ENCODE assay signal across 14 mouse cellular contexts in genomic region chr6:17309260-17309659, GRCm38 (mm10). TPM values are rescaled to one million over a fixed set of nuclear protein-coding genes. Genes with fewer than 3 reads are reported as not detected.
DNase-seq lines count a peak whose midpoint lies in the region; ATAC-seq lines count a peak whose summit lies in the region.
"Had no signal": no experiment of that assay in that cellular context is flagged by ENCODE, and none has a peak within 500 bp of the region (broad histone marks: within the 10 kb centered on the region; RNA-seq: fewer than 3 reads in every experiment).

No protein-coding gene starts in this region.

- no peaks in the 10 kb centered on the region for H3K27me3 ChIP-seq in lung, embryonic 15.5 days
- H3K27me3 ChIP-seq in embryonic facial prominence, embryonic 15.5 days = no peaks in the 10 kb centered on the region
- H3K27me3 ChIP-seq in stomach, embryonic 15.5 days (replicated peaks) = 0 out of 2 replicates have a peak, but pooled peaks cover 5% of the 10 kb centered on the region
- peaks cover 12% of the 10 kb centered on the region for H3K27me3 ChIP-seq in hindbrain, embryonic 11.5 days (ENCODE audit: control insufficient read depth, insufficient read depth, low read length)

- peak overlapping the region; percentile 56 for H3K4me3 ChIP-seq in lung, embryonic 15.5 days
- peak overlapping the region; percentile 58; the same call in 1 of the 2 replicates for H3K4me3 ChIP-seq in embryonic facial prominence, embryonic 15.5 days (replicated peaks)
- peak overlapping the region; percentile 56; the same call in 1 of the 2 replicates for H3K4me3 ChIP-seq in stomach, embryonic 15.5 days (replicated peaks)
- H3K4me3 ChIP-seq in hindbrain, embryonic 11.5 days (ENCODE audit: low read depth, low read length) = no peak overlapping the region
- H3K4me3 ChIP-seq: embryonic facial prominence, embryonic 12.5 days had no signal

- peaks cover 20% of the 10 kb centered on the region for H3K4me1 ChIP-seq in lung, embryonic 15.5 days
- H3K4me1 ChIP-seq in embryonic facial prominence, embryonic 15.5 days = peaks cover 24% of the 10 kb centered on the region
- peaks cover 9% of the 10 kb centered on the region for H3K4me1 ChIP-seq in stomach, embryonic 15.5 days
- H3K4me1 ChIP-seq in hindbrain, embryonic 11.5 days (replicated peaks; ENCODE audit: control insufficient read depth, insufficient read depth, low read length) = 0 out of 2 replicates have a peak, but pooled peaks cover 5% of the 10 kb centered on the region

- H3K27ac ChIP-seq in lung, embryonic 15.5 days = no peak overlapping the region
- H3K27ac ChIP-seq in embryonic facial prominence, embryonic 15.5 days (replicated peaks) = no peak overlapping the region
- H3K27ac ChIP-seq in stomach, embryonic 15.5 days = no peak overlapping the region
- no peak overlapping the region for H3K27ac ChIP-seq in hindbrain, embryonic 11.5 days (ENCODE audit: low read depth, low read length)
- H3K27ac ChIP-seq: embryonic facial prominence, embryonic 12.5 days had no signal

- 67% methylated on average over 2 of the region's 2 CpGs for WGBS in lung, embryonic 15.5 days
- WGBS in embryonic facial prominence, embryonic 15.5 days = 56% methylated on average over 2 of the region's 2 CpGs
- WGBS in stomach, embryonic 15.5 days = 71% methylated on average over 2 of the region's 2 CpGs
- 81% methylated on average over 2 of the region's 2 CpGs for WGBS in hindbrain, embryonic 11.5 days

- no peak for ATAC-seq in lung, embryonic 15.5 days (ENCODE audit: borderline replicate concordance, extremely low read depth, low FRiP score, low TSS enrichment)
- ATAC-seq in embryonic facial prominence, embryonic 15.5 days (ENCODE audit: insufficient number of reproducible peaks, low FRiP score, low TSS enrichment, low read depth) = no peak
- ATAC-seq in stomach, embryonic 15.5 days (ENCODE audit: insufficient read depth, low FRiP score, low read depth) = no peak
- ATAC-seq in hindbrain, embryonic 11.5 days (ENCODE audit: low FRiP score) = no peak
- ATAC-seq: activated CD4-positive, CD25-positive, alpha-beta regulatory T cell, adult 4 months; inflammation-experienced regulatory T-cells, adult 6 months had no signal

- H3K9me3 ChIP-seq in lung, embryonic 15.5 days = no peaks in the 10 kb centered on the region
- no peaks in the 10 kb centered on the region for H3K9me3 ChIP-seq in embryonic facial prominence, embryonic 15.5 days (replicated peaks)
- H3K9me3 ChIP-seq in stomach, embryonic 15.5 days = no peaks in the 10 kb centered on the region
- H3K9me3 ChIP-seq in hindbrain, embryonic 11.5 days (ENCODE audit: control insufficient read depth, low read length) = no peaks in the 10 kb centered on the region
- H3K9me3 ChIP-seq: embryonic facial prominence, embryonic 12.5 days had no signal

- peak; percentile 11 to 13 for DNase-seq in gastrocnemius, adult 8-10 months (ENCODE audit: low spot score in 2 of 2)
- DNase-seq in gastrocnemius, postnatal 10 days = no peak
- DNase-seq in lung, postnatal 4 days = no peak
- DNase-seq in cerebellum, postnatal 10 days = no peak
- DNase-seq in hindbrain, embryonic 11.5 days (ENCODE audit: low spot score) = no peak
- DNase-seq: cerebellum, adult 18-20 months; layer of hippocampus, adult 9-11 months had no signal

- H3K36me3 ChIP-seq in lung, embryonic 15.5 days = no peaks in the 10 kb centered on the region
- no peaks in the 10 kb centered on the region for H3K36me3 ChIP-seq in embryonic facial prominence, embryonic 15.5 days
- H3K36me3 ChIP-seq in stomach, embryonic 15.5 days = no peaks in the 10 kb centered on the region
- H3K36me3 ChIP-seq in hindbrain, embryonic 11.5 days (ENCODE audit: control insufficient read depth, insufficient read depth, low read length) = no peaks in the 10 kb centered on the region
- H3K36me3 ChIP-seq: embryonic facial prominence, embryonic 12.5 days had no signal

- H3K9ac ChIP-seq in lung, embryonic 15.5 days = no peak overlapping the region
- no peak overlapping the region for H3K9ac ChIP-seq in embryonic facial prominence, embryonic 15.5 days
- H3K9ac ChIP-seq in stomach, embryonic 15.5 days = no peak overlapping the region
- H3K9ac ChIP-seq in hindbrain, embryonic 11.5 days (ENCODE audit: low read depth, low read length) = no peak overlapping the region
- H3K9ac ChIP-seq: embryonic facial prominence, embryonic 12.5 days had no signal

- H3K4me2 ChIP-seq in lung, embryonic 15.5 days = peak overlapping the region; percentile 89
- H3K4me2 ChIP-seq in embryonic facial prominence, embryonic 15.5 days (replicated peaks) = peak overlapping the region; percentile 86; the same call in 1 of the 2 replicates
- peak overlapping the region; percentile 92 for H3K4me2 ChIP-seq in stomach, embryonic 15.5 days
- no peak overlapping the region for H3K4me2 ChIP-seq in hindbrain, embryonic 11.5 days (replicated peaks; ENCODE audit: low read depth, low read length)
- H3K4me2 ChIP-seq: embryonic facial prominence, embryonic 12.5 days had no signal

RNA-seq across cellular contexts. Expression of gene Cav1, which starts 3.1 kb away (rescaled TPM):
- 100 to 1,000 TPM in 1 of 4 experiments, 10 to 100 TPM in 3; 58.0 to 113 (median 69.8) TPM for total RNA-seq in gastrocnemius, adult 8-10 months (2022)
- total RNA-seq in gastrocnemius, postnatal 10 days (2021) = 100 to 1,000 TPM; 308 to 358 TPM
- 453 and 528 TPM in 2 replicates for polyA plus RNA-seq in lung, embryonic 15.5 days (2015; fragmentation: Nextera tagmentation; extraction: Ambion mirVana)
- polyA plus RNA-seq in embryonic facial prominence, embryonic 15.5 days (2015; fragmentation: Nextera tagmentation; extraction: Ambion mirVana) = 209 and 234 TPM in 2 replicates
- 304 and 345 TPM in 2 replicates for polyA plus RNA-seq in stomach, embryonic 15.5 days (2015; fragmentation: Nextera tagmentation; extraction: Ambion mirVana)
- polyA plus RNA-seq in hindbrain, embryonic 11.5 days (2014; fragmentation: Nextera tagmentation; extraction: Ambion mirVana) = 11.6 and 15.4 TPM in 2 replicates
- total RNA-seq: megakaryocyte-erythroid progenitor cell, adult 5-6 weeks had no signal
- polyA plus RNA-seq: activated CD4-positive, CD25-positive, alpha-beta regulatory T cell, adult 4 months; inflammation-experienced regulatory T-cells, adult 6 months had no signal

RNA-seq across cellular contexts. Expression of gene Cav2, which starts 28.3 kb away (rescaled TPM):
- 10 to 100 TPM in 3 of 4 experiments, 1 to 10 TPM in 1; 8.5 to 18.9 (median 12.4) TPM for total RNA-seq in gastrocnemius, adult 8-10 months (2022)
- total RNA-seq in gastrocnemius, postnatal 10 days (2021) = 10 to 100 TPM; 30.6 to 33.4 TPM
- 88.0 and 91.2 TPM in 2 replicates for polyA plus RNA-seq in lung, embryonic 15.5 days (2015; fragmentation: Nextera tagmentation; extraction: Ambion mirVana)
- 38.5 and 47.3 TPM in 2 replicates for polyA plus RNA-seq in embryonic facial prominence, embryonic 15.5 days (2015; fragmentation: Nextera tagmentation; extraction: Ambion mirVana)
- 43.4 and 52.2 TPM in 2 replicates for polyA plus RNA-seq in stomach, embryonic 15.5 days (2015; fragmentation: Nextera tagmentation; extraction: Ambion mirVana)
- 7.3 and 8.4 TPM in 2 replicates for polyA plus RNA-seq in hindbrain, embryonic 11.5 days (2014; fragmentation: Nextera tagmentation; extraction: Ambion mirVana)
- total RNA-seq: megakaryocyte-erythroid progenitor cell, adult 5-6 weeks had no signal

Comparison
In these comparisons a context has a peak if more than half of its experiments do, and no peak if none do; other contexts are left out.
1. DNase-seq: peak in gastrocnemius, adult 8-10 months (2 of 2); none in gastrocnemius, postnatal 10 days (single experiment), lung, postnatal 4 days (0 of 2), cerebellum, postnatal 10 days (0 of 2) and hindbrain, embryonic 11.5 days (single experiment).
2. RNA of gene Cav1, which starts 3.1 kb away (polyA plus RNA-seq): 453 to 528 TPM in lung, embryonic 15.5 days, 304 to 345 TPM in stomach, embryonic 15.5 days and 209 to 234 TPM in embryonic facial prominence, embryonic 15.5 days; 11.6 to 15.4 TPM in hindbrain, embryonic 11.5 days; every median in the first group is over 10 times any median in the second.